Mouse (Mus musculus) CD4-positive, CD25-positive, alpha-beta regulatory T cell, adult 2 months (primary cell): ENCODE measurements around the gene Nudt16.
A peak's percentile ranks its signal among the peaks of the same experiment; 100 is the strongest.
"Not testable (repeated sequence)": the region's sequence is repeated elsewhere in the genome, so short reads cannot be mapped to it uniquely, and the experiment has no call there.

Experiments used
- DNase-seq: peaks from one replicate; pipeline ENCODE4 v3.0.0-alpha.2; 2012; ENCODE audit warnings: low read depth, low spot score

Nudt16 gene

GRCm38 (mm10) chr9:105131253-105132001 is at the start of gene Nudt16:
Gene Nudt16, minus strand, starts transcription at chr9:105131824.
- DNase-seq = peak; percentile 95

- no peak for DNase-seq
These were observed 13.4 kb upstream of the Nudt16 start, which contains the start of gene 1700080E11Rik for GRCm38 (mm10) chr9:105144992-105145391. Gene 1700080E11Rik, minus strand, starts transcription at chr9:105145092.

GRCm38 (mm10) chr9:105139204-105139603 is 7.6 kb upstream of the Nudt16 start:
- no peak for DNase-seq

- peak; percentile 10 for DNase-seq
These were observed 4.8 kb upstream of the Nudt16 start for GRCm38 (mm10) chr9:105136404-105136803.

- peak; percentile 24 for DNase-seq
These were observed 2.9 kb upstream of the Nudt16 start for GRCm38 (mm10) chr9:105134536-105134935.

GRCm38 (mm10) chr9:105132002-105132367 is 361 bp upstream of the Nudt16 start:
- peak; percentile 67 for DNase-seq

- DNase-seq = no peak
These were observed 1.3 kb downstream of the Nudt16 start for GRCm38 (mm10) chr9:105130331-105130730.

GRCm38 (mm10) chr9:105125206-105125605 is 6.4 kb downstream of the Nudt16 start:
- DNase-seq = not testable (repeated sequence)

- DNase-seq = no peak
These were observed 27.7 kb downstream of the Nudt16 start for GRCm38 (mm10) chr9:105103893-105104292.

- no peak for DNase-seq
These were observed 29.7 kb downstream of the Nudt16 start for GRCm38 (mm10) chr9:105101911-105102310.

GRCm38 (mm10) chr9:105100807-105101570 is 30.6 kb downstream of the Nudt16 start:
- DNase-seq = peak; percentile 56

- no peak for DNase-seq
These were observed 51.4 kb downstream of the Nudt16 start for GRCm38 (mm10) chr9:105080246-105080645.
